Mouse (Mus musculus) effector memory CD4-positive, alpha-beta T cell, adult 5 months (primary cell): Measurements from ENCODE around the gene Sigirr. TPM values are rescaled to one million over a fixed set of nuclear protein-coding genes. Genes with fewer than 3 reads are reported as not detected.

ENCODE experiments used
- polyA plus RNA-seq: library from polyadenylated mRNA; unstranded; fragments of 100-300 nt; shearing (Covaris generic); gene quantifications from one replicate; pipeline ENCODE4 v1.2.1, GENCODE M21; 2017

The Sigirr gene
- polyA plus RNA-seq = 71.4 TPM

GRCm38 (mm10) chr7:141099911-141100691, at the start of gene Sigirr:
Gene Sigirr (minus strand): TSS chr7:141100572.

GRCm38 (mm10) chr7:141122245-141122644, 21.9 kb upstream of the Sigirr start, which contains the start of gene Ptdss2:
Gene Ptdss2 (plus strand): TSS chr7:141122382.

GRCm38 (mm10) chr7:141117636-141118035, 17.3 kb upstream of the Sigirr start, which contains the start of gene Ano9:
Gene Ano9 (minus strand): TSS chr7:141117806.

GRCm38 (mm10) chr7:141077841-141078240, 22.5 kb downstream of the Sigirr start, which contains the start of gene Pkp3:
Gene Pkp3 (plus strand): TSS chr7:141078218.

GRCm38 (mm10) chr7:141060426-141061242, 39.7 kb downstream of the Sigirr start, which contains the start of gene B4galnt4:
Gene B4galnt4 (plus strand): TSS chr7:141061104.

Other genes starting within 250 kb of the Sigirr start
- not detected for gene Gm45785, start 244.2 kb downstream of the Sigirr start, polyA plus RNA-seq
- gene Ric8a, start 243.6 kb downstream of the Sigirr start, polyA plus RNA-seq = 88.6 TPM
- gene Bet1l, start 243.0 kb downstream of the Sigirr start, polyA plus RNA-seq = 42.5 TPM
- gene Psmd13, start 218.6 kb downstream of the Sigirr start, polyA plus RNA-seq = 134 TPM
- 5.5 TPM for gene Sirt3, start 218.3 kb downstream of the Sigirr start, polyA plus RNA-seq
- gene Cox8b, start 200.1 kb downstream of the Sigirr start, polyA plus RNA-seq = not detected
- not detected for gene Nlrp6, start 179.7 kb downstream of the Sigirr start, polyA plus RNA-seq
- 10.8 TPM for gene Pgghg, start 159.2 kb downstream of the Sigirr start, polyA plus RNA-seq
- not detected for gene Ifitm5, start 150.3 kb downstream of the Sigirr start, polyA plus RNA-seq
- not detected for gene Gm45717, start 144.6 kb downstream of the Sigirr start, polyA plus RNA-seq
- gene Ifitm2, start 144.6 kb downstream of the Sigirr start, polyA plus RNA-seq = 10.5 TPM
- gene Ifitm1, start 133.4 kb downstream of the Sigirr start, polyA plus RNA-seq = 2.8 TPM
- gene Ifitm3, start 89.8 kb downstream of the Sigirr start, polyA plus RNA-seq = 8.0 TPM
- gene Ifitm6, start 82.6 kb downstream of the Sigirr start, polyA plus RNA-seq = not detected
- not detected for gene Gm17387, start 71.4 kb downstream of the Sigirr start, polyA plus RNA-seq
- gene B4galnt4, start 39.5 kb downstream of the Sigirr start, polyA plus RNA-seq = 25.8 TPM
- gene Pkp3, start 22.4 kb downstream of the Sigirr start, polyA plus RNA-seq = 147 TPM
- gene Ano9, start 17.2 kb upstream of the Sigirr start, polyA plus RNA-seq = not detected
- 6.9 TPM for gene Ptdss2, start 21.8 kb upstream of the Sigirr start, polyA plus RNA-seq
- gene Rnh1, start 72.3 kb upstream of the Sigirr start, polyA plus RNA-seq = 79.7 TPM
- gene Hras, start 93.4 kb upstream of the Sigirr start, polyA plus RNA-seq = 22.4 TPM
- gene Lrrc56, start 93.6 kb upstream of the Sigirr start, polyA plus RNA-seq = 1.9 TPM
- gene Lmntd2, start 113.5 kb upstream of the Sigirr start, polyA plus RNA-seq = 12.7 TPM
- 7.9 TPM for gene Rassf7, start 115.3 kb upstream of the Sigirr start, polyA plus RNA-seq
- gene Phrf1, start 128.2 kb upstream of the Sigirr start, polyA plus RNA-seq = 81.8 TPM
- 210 TPM for gene Irf7, start 165.9 kb upstream of the Sigirr start, polyA plus RNA-seq
- gene Cdhr5, start 176.2 kb upstream of the Sigirr start, polyA plus RNA-seq = not detected
- not detected for gene Sct, start 178.6 kb upstream of the Sigirr start, polyA plus RNA-seq
- not detected for gene Drd4, start 191.4 kb upstream of the Sigirr start, polyA plus RNA-seq
- 52.5 TPM for gene Deaf1, start 227.1 kb upstream of the Sigirr start, polyA plus RNA-seq
- 21.2 TPM for gene Tmem80, start 227.2 kb upstream of the Sigirr start, polyA plus RNA-seq
- gene Eps8l2, start 238.3 kb upstream of the Sigirr start, polyA plus RNA-seq = not detected